Mouse (Mus musculus): ENCODE data around the gene Kcmf1.

- no peak for TF ChIP-seq CTCF (IDR thresholded peaks at IDR 0.05; ENCODE audit: low read depth)
- TF ChIP-seq EP300 (IDR thresholded peaks at IDR 0.05; ENCODE audit: low read depth), result no peak
These were observed at the start of gene Kcmf1 for GRCm38 (mm10) chr6:72899781-72900681.

Measured in liver, embryonic 14.5 days (tissue).